Mouse (Mus musculus): ENCODE measurements around the gene Arid1b.

DNA sequence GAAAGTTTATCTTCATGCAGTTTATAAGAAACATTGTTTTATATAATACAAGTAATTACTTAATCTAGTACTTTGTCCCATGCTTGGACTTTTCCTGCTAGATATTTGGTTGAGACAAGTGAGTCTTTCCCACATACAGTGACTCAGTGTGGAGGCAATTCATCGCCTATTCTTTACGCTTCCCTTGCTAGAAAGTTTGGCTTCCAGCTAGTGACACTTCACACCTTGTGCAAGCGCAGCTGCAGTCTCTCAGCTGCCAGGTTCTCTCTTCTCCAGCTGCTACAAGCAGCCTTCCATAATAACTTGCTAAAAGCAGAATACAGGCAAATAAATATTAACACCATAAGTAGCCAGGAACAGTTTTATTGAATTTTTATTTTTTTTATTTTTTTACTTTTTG, 279.6 kb downstream of the Arid1b start:
- TF ChIP-seq CTCF (IDR thresholded peaks at IDR 0.05; ENCODE audit: borderline replicate concordance, control insufficient read depth, extremely low read depth, insufficient read depth, low read length, poor library complexity) (no peak), POLR2A (IDR thresholded peaks at IDR 0.05; ENCODE audit: control insufficient read depth, extremely low read depth, insufficient read depth, low read length, poor library complexity) (no peak)
